Mouse (Mus musculus): Measurements from ENCODE around the gene Lhfp. TPM values are rescaled to one million over a fixed set of nuclear protein-coding genes. Genes with fewer than 3 reads are reported as not detected.
"Not testable (repeated sequence)": the region's sequence is repeated elsewhere in the genome, so short reads cannot be mapped to it uniquely, and the experiment has no call there.

The Lhfp gene
- polyA plus RNA-seq, 1 experiment: 14.7 TPM

- no peak overlapping the region for H3K4me3 ChIP-seq (ENCODE audit: insufficient read depth, low read depth, low read length)
- no peak overlapping the region for H3K27ac ChIP-seq (replicated peaks; ENCODE audit: low read depth, low read length)
- H3K4me1 ChIP-seq (ENCODE audit: control insufficient read depth, insufficient read depth, insufficient read length, low read length): peaks cover 4% of the 10 kb centered on the region; the same call in 1 of the 2 replicates
Measured at GRCm38 (mm10) chr3:53253223-53253832, 212.0 kb downstream of the Lhfp start.

GRCm38 (mm10) chr3:53258657-53259158 is 217.4 kb downstream of the Lhfp start:
- no peak overlapping the region for H3K27ac ChIP-seq (replicated peaks; ENCODE audit: low read depth, low read length)
- no peak overlapping the region for H3K4me3 ChIP-seq (ENCODE audit: insufficient read depth, low read depth, low read length)
- H3K4me1 ChIP-seq (ENCODE audit: control insufficient read depth, insufficient read depth, insufficient read length, low read length): no peaks in the 10 kb centered on the region

GRCm38 (mm10) chr3:53266116-53266515 is 224.8 kb downstream of the Lhfp start:
- Histone ChIP-seq H3K27ac (replicated peaks; ENCODE audit: low read depth, low read length) (no peak overlapping the region), H3K4me1 (ENCODE audit: control insufficient read depth, insufficient read depth, insufficient read length, low read length) (no peaks in the 10 kb centered on the region), H3K4me3 (ENCODE audit: insufficient read depth, low read depth, low read length) (no peak overlapping the region)

GRCm38 (mm10) chr3:53267046-53267445 is 225.7 kb downstream of the Lhfp start:
- H3K27ac ChIP-seq (replicated peaks; ENCODE audit: low read depth, low read length): no peak overlapping the region
- no peaks in the 10 kb centered on the region for H3K4me1 ChIP-seq (ENCODE audit: control insufficient read depth, insufficient read depth, insufficient read length, low read length)
- no peak overlapping the region for H3K4me3 ChIP-seq (ENCODE audit: insufficient read depth, low read depth, low read length)

- H3K27ac ChIP-seq (replicated peaks; ENCODE audit: low read depth, low read length): no peak overlapping the region
- no peak overlapping the region for H3K4me3 ChIP-seq (ENCODE audit: insufficient read depth, low read depth, low read length)
- no peaks in the 10 kb centered on the region for H3K4me1 ChIP-seq (ENCODE audit: control insufficient read depth, insufficient read depth, insufficient read length, low read length)
Measured at GRCm38 (mm10) chr3:53273220-53273619, 231.9 kb downstream of the Lhfp start.

- Histone ChIP-seq H3K4me3 (ENCODE audit: insufficient read depth, low read depth, low read length) (no peak overlapping the region), H3K4me1 (ENCODE audit: control insufficient read depth, insufficient read depth, insufficient read length, low read length) (no peaks in the 10 kb centered on the region), H3K27ac (replicated peaks; ENCODE audit: low read depth, low read length) (no peak overlapping the region)
Measured at GRCm38 (mm10) chr3:53277993-53278392, 236.7 kb downstream of the Lhfp start.

- H3K4me1 ChIP-seq (ENCODE audit: control insufficient read depth, insufficient read depth, insufficient read length, low read length); H3K4me3 ChIP-seq (ENCODE audit: insufficient read depth, low read depth, low read length); H3K27ac ChIP-seq (replicated peaks; ENCODE audit: low read depth, low read length): not testable (repeated sequence)
Measured at GRCm38 (mm10) chr3:53282005-53282404, 240.7 kb downstream of the Lhfp start.

GRCm38 (mm10) chr3:53284023-53284422 is 242.7 kb downstream of the Lhfp start:
- Histone ChIP-seq H3K27ac (replicated peaks; ENCODE audit: low read depth, low read length) (no peak overlapping the region), H3K4me3 (ENCODE audit: insufficient read depth, low read depth, low read length) (no peak overlapping the region), H3K4me1 (ENCODE audit: control insufficient read depth, insufficient read depth, insufficient read length, low read length) (peaks cover 3% of the 10 kb centered on the region; the same call in 1 of the 2 replicates)

GRCm38 (mm10) chr3:53284471-53285177 is 243.3 kb downstream of the Lhfp start:
- peaks cover 3% of the 10 kb centered on the region; the same call in 1 of the 2 replicates for H3K4me1 ChIP-seq (ENCODE audit: control insufficient read depth, insufficient read depth, insufficient read length, low read length)
- H3K4me3 ChIP-seq (ENCODE audit: insufficient read depth, low read depth, low read length): no peak overlapping the region
- H3K27ac ChIP-seq (replicated peaks; ENCODE audit: low read depth, low read length): no peak overlapping the region

- Histone ChIP-seq H3K4me1 (ENCODE audit: control insufficient read depth, insufficient read depth, insufficient read length, low read length) (peaks cover 3% of the 10 kb centered on the region; the same call in 1 of the 2 replicates), H3K4me3 (ENCODE audit: insufficient read depth, low read depth, low read length) (no peak overlapping the region), H3K27ac (replicated peaks; ENCODE audit: low read depth, low read length) (no peak overlapping the region)
Measured at GRCm38 (mm10) chr3:53288662-53289061, 247.3 kb downstream of the Lhfp start.

GRCm38 (mm10) chr3:53289589-53290219 is 248.4 kb downstream of the Lhfp start:
- H3K27ac ChIP-seq (replicated peaks; ENCODE audit: low read depth, low read length): peak overlapping the region; percentile 62

GRCm38 (mm10) chr3:53291185-53291584 is 249.9 kb downstream of the Lhfp start:
- Histone ChIP-seq H3K4me3 (ENCODE audit: insufficient read depth, low read depth, low read length) (no peak overlapping the region), H3K4me1 (ENCODE audit: control insufficient read depth, insufficient read depth, insufficient read length, low read length) (no peaks in the 10 kb centered on the region), H3K27ac (replicated peaks; ENCODE audit: low read depth, low read length) (no peak overlapping the region)

More at GRCm38 (mm10) chr3:53289589-53290219, 248.4 kb downstream of the Lhfp start:
- Histone ChIP-seq H3K4me1 (ENCODE audit: control insufficient read depth, insufficient read depth, insufficient read length, low read length) (no peaks in the 10 kb centered on the region), H3K4me3 (ENCODE audit: insufficient read depth, low read depth, low read length) (0 out of 2 replicates have a peak overlapping the region, but pooled peaks have one; percentile 10)

- Histone ChIP-seq H3K27ac (replicated peaks; ENCODE audit: low read depth, low read length) (no peak overlapping the region), H3K4me3 (ENCODE audit: insufficient read depth, low read depth, low read length) (no peak overlapping the region), H3K4me1 (ENCODE audit: control insufficient read depth, insufficient read depth, insufficient read length, low read length) (no peaks in the 10 kb centered on the region)
Measured at GRCm38 (mm10) chr3:53291945-53292344, 250.6 kb downstream of the Lhfp start.

GRCm38 (mm10) chr3:53292474-53292873 is 251.1 kb downstream of the Lhfp start:
- no peak overlapping the region for H3K27ac ChIP-seq (replicated peaks; ENCODE audit: low read depth, low read length)
- H3K4me1 ChIP-seq (ENCODE audit: control insufficient read depth, insufficient read depth, insufficient read length, low read length): no peaks in the 10 kb centered on the region
- H3K4me3 ChIP-seq (ENCODE audit: insufficient read depth, low read depth, low read length): no peak overlapping the region

- no peak overlapping the region for H3K4me3 ChIP-seq (ENCODE audit: insufficient read depth, low read depth, low read length)
- H3K27ac ChIP-seq (replicated peaks; ENCODE audit: low read depth, low read length): no peak overlapping the region
- no peaks in the 10 kb centered on the region for H3K4me1 ChIP-seq (ENCODE audit: control insufficient read depth, insufficient read depth, insufficient read length, low read length)
Measured at GRCm38 (mm10) chr3:53292979-53293378, 251.7 kb downstream of the Lhfp start.
